Mouse (Mus musculus): ENCODE measurements around the gene Rbm38. TPM values are rescaled to one million over a fixed set of nuclear protein-coding genes. Genes with fewer than 3 reads are reported as not detected.

Gene Rbm38
- polyA plus RNA-seq (2012; rRNA removed), result 19.9 and 37.9 TPM in 2 replicates

DNA sequence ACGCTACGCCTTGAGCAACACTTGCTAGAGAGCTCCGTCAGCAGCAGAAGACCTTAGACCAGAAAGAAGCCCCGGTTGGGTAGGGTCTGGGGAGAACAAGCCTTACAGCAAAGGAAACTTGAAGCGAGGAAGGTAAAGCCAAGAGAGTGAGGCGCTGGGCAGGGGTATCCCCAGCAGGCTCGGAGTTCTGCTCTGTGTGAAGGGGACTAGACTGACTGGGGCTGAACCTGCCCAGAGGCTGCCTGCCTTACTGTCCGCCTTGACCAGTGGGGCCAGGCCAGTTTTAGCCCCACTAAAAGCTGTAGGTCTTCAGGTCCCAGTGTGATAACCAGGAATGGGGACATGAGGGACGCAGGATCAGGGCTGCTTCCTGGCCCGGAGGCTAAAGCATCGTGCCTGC is at the start of gene Rbm38:
Rbm38 (plus strand) TSS at position 69 of the 400 bp plus-strand sequence.
- no peaks in the 10 kb centered on the region; the same call in 1 of the 2 replicates for H3K4me1 ChIP-seq (ENCODE audit: control insufficient read depth, insufficient read depth, low read length)
- H3K4me3 ChIP-seq (ENCODE audit: insufficient read depth, low read depth, low read length), result peak within 1 kb of the TSS; percentile 47
- WGBS, result 53% methylated on average over 11 of the region's 11 CpGs
- TF ChIP-seq CTCF (conservative IDR thresholded peaks at IDR 0.05; ENCODE audit: insufficient read depth, insufficient read length, low read depth, low read length) (no peak), POLR2A (IDR thresholded peaks at IDR 0.05; ENCODE audit: low read depth, low read length) (no peak)
- no peak for DNase-seq
- no peaks in the 10 kb centered on the region for H3K27me3 ChIP-seq (replicated peaks; ENCODE audit: control insufficient read depth, insufficient read depth, low read length)
- no peaks in the 10 kb centered on the region for H3K36me3 ChIP-seq (ENCODE audit: control insufficient read depth, insufficient read depth, low read length)
- H3K27ac ChIP-seq (ENCODE audit: insufficient read depth, low read depth, low read length), result no peak within 1 kb of the TSS

DNA sequence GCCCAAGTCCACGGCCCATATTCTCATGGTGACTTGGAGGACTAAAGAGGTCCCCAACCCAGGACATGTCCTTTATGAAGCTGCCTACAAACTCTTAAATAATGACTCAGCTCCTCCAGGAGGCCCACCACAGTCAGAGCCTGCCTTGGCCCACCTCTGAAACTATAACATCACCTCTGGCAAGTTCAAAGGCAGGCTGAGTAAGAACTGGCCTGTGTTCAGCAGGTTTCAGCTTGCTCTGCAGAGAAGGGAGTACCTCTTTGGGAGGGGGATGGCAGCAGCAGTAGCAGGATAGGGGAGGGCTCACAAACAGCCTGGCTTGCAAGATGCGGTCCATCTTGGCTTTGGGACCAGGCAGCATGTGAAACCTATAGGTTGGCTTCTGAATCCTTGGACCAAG is 48.4 kb upstream of the Rbm38 start:
- 94% methylated on average over 2 of the region's 2 CpGs for WGBS
- Histone ChIP-seq H3K4me1 (ENCODE audit: control insufficient read depth, insufficient read depth, low read length) (no peaks in the 10 kb centered on the region), H3K4me3 (ENCODE audit: insufficient read depth, low read depth, low read length) (no peak overlapping the region), H3K36me3 (ENCODE audit: control insufficient read depth, insufficient read depth, low read length) (no peaks in the 10 kb centered on the region), H3K27me3 (replicated peaks; ENCODE audit: control insufficient read depth, insufficient read depth, low read length) (no peaks in the 10 kb centered on the region), H3K27ac (ENCODE audit: insufficient read depth, low read depth, low read length) (no peak overlapping the region)
- TF ChIP-seq CTCF (conservative IDR thresholded peaks at IDR 0.05; ENCODE audit: insufficient read depth, insufficient read length, low read depth, low read length) (no peak), POLR2A (IDR thresholded peaks at IDR 0.05; ENCODE audit: low read depth, low read length) (no peak)
- no peak for DNase-seq

DNA sequence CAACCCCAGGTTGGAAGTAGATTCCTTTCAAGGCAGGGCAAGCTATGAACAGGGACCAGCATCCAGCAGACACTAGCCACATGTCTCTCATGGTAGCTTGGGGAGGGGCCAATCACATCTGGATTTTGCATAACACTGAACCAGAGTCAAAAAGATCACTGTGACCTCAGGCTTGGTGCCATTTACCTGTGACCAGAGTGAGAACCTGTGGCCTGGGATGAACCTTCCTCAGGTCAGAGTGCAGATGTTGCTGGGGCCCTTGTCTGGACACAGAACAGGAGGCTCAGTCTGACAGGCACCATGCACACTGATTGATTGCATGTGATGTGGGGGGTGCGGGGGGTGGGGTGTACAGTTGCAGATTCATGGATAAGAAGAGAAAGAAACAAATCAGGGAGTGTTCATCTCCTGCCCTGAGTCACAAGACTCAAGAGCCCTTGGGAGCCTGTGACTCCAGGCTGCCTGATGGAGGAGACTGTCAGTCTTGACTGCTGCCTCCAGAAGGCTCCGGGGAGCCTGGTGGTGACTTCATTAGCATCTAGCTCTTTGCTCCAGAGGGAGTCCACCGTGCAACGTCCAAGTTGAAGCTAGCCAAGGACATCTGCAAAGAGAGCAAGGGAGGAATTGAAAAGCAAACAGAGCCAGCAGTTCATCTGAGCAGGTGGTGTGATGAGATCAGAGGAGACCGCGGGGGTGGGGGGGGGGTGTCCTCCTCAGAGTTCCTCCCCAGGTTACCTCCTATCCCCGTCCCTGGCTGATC is 46.3 kb upstream of the Rbm38 start:
- Histone ChIP-seq H3K27me3 (replicated peaks; ENCODE audit: control insufficient read depth, insufficient read depth, low read length) (no peaks in the 10 kb centered on the region), H3K36me3 (ENCODE audit: control insufficient read depth, insufficient read depth, low read length) (no peaks in the 10 kb centered on the region), H3K4me1 (ENCODE audit: control insufficient read depth, insufficient read depth, low read length) (no peaks in the 10 kb centered on the region), H3K27ac (ENCODE audit: insufficient read depth, low read depth, low read length) (no peak overlapping the region), H3K4me3 (ENCODE audit: insufficient read depth, low read depth, low read length) (no peak overlapping the region)
- 24% methylated on average over 7 of the region's 7 CpGs for WGBS
- TF ChIP-seq CTCF (conservative IDR thresholded peaks at IDR 0.05; ENCODE audit: insufficient read depth, insufficient read length, low read depth, low read length), result no peak
- no peak for TF ChIP-seq POLR2A (IDR thresholded peaks at IDR 0.05; ENCODE audit: low read depth, low read length)
- DNase-seq, result no peak

DNA sequence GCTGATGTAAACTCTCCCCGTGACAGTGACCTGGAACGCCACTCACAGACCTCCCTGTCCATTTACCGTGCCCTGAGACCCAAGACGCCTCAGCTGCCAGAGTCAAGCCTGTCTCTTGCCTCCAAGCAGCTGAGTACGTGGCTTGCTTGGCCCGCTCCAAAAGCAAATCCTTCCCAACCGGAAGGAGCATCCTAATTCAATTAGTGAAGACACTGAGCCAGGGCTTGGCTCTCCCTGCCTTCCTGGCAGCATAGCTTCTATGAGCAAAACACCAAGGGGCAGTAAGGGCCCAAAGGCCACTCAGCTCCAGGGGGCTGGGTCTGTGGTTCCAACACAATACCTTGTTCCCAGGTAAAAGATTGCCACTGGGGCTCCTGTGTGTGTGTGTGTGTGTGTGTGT is 45.6 kb upstream of the Rbm38 start:
- no peak for DNase-seq
- TF ChIP-seq CTCF (conservative IDR thresholded peaks at IDR 0.05; ENCODE audit: insufficient read depth, insufficient read length, low read depth, low read length) (no peak), POLR2A (IDR thresholded peaks at IDR 0.05; ENCODE audit: low read depth, low read length) (no peak)
- H3K27me3 ChIP-seq (replicated peaks; ENCODE audit: control insufficient read depth, insufficient read depth, low read length), result no peaks in the 10 kb centered on the region
- no peaks in the 10 kb centered on the region for H3K4me1 ChIP-seq (ENCODE audit: control insufficient read depth, insufficient read depth, low read length)
- 71% methylated on average over 7 of the region's 7 CpGs for WGBS
- H3K4me3 ChIP-seq (ENCODE audit: insufficient read depth, low read depth, low read length), result no peak overlapping the region
- no peak overlapping the region for H3K27ac ChIP-seq (ENCODE audit: insufficient read depth, low read depth, low read length)
- H3K36me3 ChIP-seq (ENCODE audit: control insufficient read depth, insufficient read depth, low read length), result no peaks in the 10 kb centered on the region

DNA sequence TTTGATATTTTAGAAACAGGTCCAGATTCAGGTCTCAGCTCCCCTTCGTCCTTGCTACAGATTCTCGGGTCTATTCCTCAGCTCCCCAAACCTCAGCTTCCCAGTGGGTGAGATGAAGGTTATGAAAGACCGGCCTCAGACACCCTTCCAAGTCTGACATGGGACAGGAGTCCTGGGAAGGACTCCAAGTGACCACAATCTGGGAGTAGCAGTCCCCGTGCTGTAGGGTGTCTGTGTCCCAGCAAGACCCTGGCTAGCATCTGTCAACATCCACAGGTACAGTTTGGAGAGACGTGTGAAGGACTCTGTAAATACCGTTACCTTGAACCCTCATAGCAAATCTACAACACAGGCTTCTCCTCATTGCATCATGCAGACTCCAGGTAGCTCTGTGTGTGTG is 45.1 kb upstream of the Rbm38 start:
- TF ChIP-seq CTCF (conservative IDR thresholded peaks at IDR 0.05; ENCODE audit: insufficient read depth, insufficient read length, low read depth, low read length) (no peak), POLR2A (IDR thresholded peaks at IDR 0.05; ENCODE audit: low read depth, low read length) (no peak)
- 89% methylated on average over 6 of the region's 6 CpGs for WGBS
- H3K36me3 ChIP-seq (ENCODE audit: control insufficient read depth, insufficient read depth, low read length), result no peaks in the 10 kb centered on the region
- H3K4me3 ChIP-seq (ENCODE audit: insufficient read depth, low read depth, low read length), result no peak overlapping the region
- no peak overlapping the region for H3K27ac ChIP-seq (ENCODE audit: insufficient read depth, low read depth, low read length)
- no peaks in the 10 kb centered on the region for H3K27me3 ChIP-seq (replicated peaks; ENCODE audit: control insufficient read depth, insufficient read depth, low read length)
- DNase-seq, result no peak
- no peaks in the 10 kb centered on the region for H3K4me1 ChIP-seq (ENCODE audit: control insufficient read depth, insufficient read depth, low read length)

- Histone ChIP-seq H3K27me3 (replicated peaks; ENCODE audit: control insufficient read depth, insufficient read depth, low read length) (no peaks in the 10 kb centered on the region), H3K4me3 (ENCODE audit: insufficient read depth, low read depth, low read length) (no peak overlapping the region), H3K4me1 (ENCODE audit: control insufficient read depth, insufficient read depth, low read length) (no peaks in the 10 kb centered on the region), H3K27ac (ENCODE audit: insufficient read depth, low read depth, low read length) (no peak overlapping the region), H3K36me3 (ENCODE audit: control insufficient read depth, insufficient read depth, low read length) (no peaks in the 10 kb centered on the region)
- DNase-seq, result no peak
- 48% methylated on average over 7 of the region's 7 CpGs for WGBS
- no peak for TF ChIP-seq CTCF (conservative IDR thresholded peaks at IDR 0.05; ENCODE audit: insufficient read depth, insufficient read length, low read depth, low read length)
- no peak for TF ChIP-seq POLR2A (IDR thresholded peaks at IDR 0.05; ENCODE audit: low read depth, low read length)
These were observed 43.5 kb upstream of the Rbm38 start for GRCm38 (mm10) chr2:172976661-172977238.

DNA sequence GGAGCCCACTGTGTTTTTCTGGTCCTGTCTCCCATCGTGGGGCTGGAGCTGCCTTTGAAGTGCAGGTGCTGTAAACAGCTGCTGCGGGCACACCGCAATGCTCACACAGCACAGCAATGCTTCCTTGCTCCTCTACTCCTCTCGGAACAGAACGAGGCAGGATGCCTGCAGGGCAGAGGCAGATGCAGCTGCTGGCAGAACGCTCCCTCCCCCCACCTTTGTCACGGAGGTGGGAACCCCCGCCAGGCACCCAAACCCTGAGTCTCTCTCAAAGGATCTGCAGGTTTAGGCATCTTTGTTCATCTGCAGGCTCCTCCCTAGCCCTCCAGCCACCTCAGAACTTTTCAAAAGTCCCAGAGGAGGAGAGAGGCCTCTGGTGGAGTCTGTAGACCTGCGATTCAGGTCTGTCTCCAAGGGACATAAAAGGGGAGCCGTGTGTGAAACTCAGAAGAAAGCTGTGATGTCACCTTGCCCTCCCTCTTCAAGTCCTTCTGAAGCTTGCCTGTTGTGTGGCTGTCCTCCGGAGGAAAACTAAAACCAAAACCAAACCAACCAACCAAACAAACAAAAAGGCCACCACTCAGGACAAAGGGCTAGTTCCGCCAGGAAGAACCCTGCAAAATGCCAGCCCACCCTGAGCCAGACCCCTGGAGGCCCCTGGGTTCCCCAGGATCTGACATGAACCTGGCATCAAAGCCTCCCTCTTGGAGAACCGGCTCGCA is 42.7 kb upstream of the Rbm38 start, which contains the start of gene Spo11:
Spo11 (plus strand) TSS at position 292 of the 722 bp plus-strand sequence.
- no peak for DNase-seq
- H3K4me3 ChIP-seq (ENCODE audit: insufficient read depth, low read depth, low read length), result no peak within 1 kb of the TSS
- H3K4me1 ChIP-seq (ENCODE audit: control insufficient read depth, insufficient read depth, low read length), result no peaks in the 10 kb centered on the region
- no peak for TF ChIP-seq CTCF (conservative IDR thresholded peaks at IDR 0.05; ENCODE audit: insufficient read depth, insufficient read length, low read depth, low read length)
- TF ChIP-seq POLR2A (IDR thresholded peaks at IDR 0.05; ENCODE audit: low read depth, low read length), result no peak
- WGBS, result 42% methylated on average over 14 of the region's 14 CpGs
- H3K36me3 ChIP-seq (ENCODE audit: control insufficient read depth, insufficient read depth, low read length), result no peaks in the 10 kb centered on the region
- H3K27ac ChIP-seq (ENCODE audit: insufficient read depth, low read depth, low read length), result no peak within 1 kb of the TSS
- no peaks in the 10 kb centered on the region for H3K27me3 ChIP-seq (replicated peaks; ENCODE audit: control insufficient read depth, insufficient read depth, low read length)

All from kidney, adult 2 months (tissue).